Mouse (Mus musculus) CH12.LX (cell line): ENCODE measurements at regions not wholly inside any gene's neighbourhood (a gene's known extent, or its start where the extent isn't known, plus 50 kb on each side); places are given as distances from the start of the nearest gene placed in this dataset.

Experiments used
- DNase-seq: peaks from one replicate; pipeline ENCODE4 v3.0.0-alpha.2; 2013; ENCODE audit errors: extremely low read depth
- H3K27ac ChIP-seq: 2 replicates; pipeline ENCODE4 v1.5.1; 2012; ENCODE audit warnings: low read depth, mild to moderate bottlenecking, control low read depth, moderate library complexity; ENCODE audit not compliant: insufficient read depth
- H3K27me3 ChIP-seq: replicated peaks from 2 replicates; pipeline ENCODE3; 2012; ENCODE audit warnings: inconsistent platforms
- H3K36me3 ChIP-seq, 2 experiments: replicated peaks in 1 of 2; 2 replicates each; pipeline versions ENCODE3 to v1.6.1; 2012; ENCODE audit warnings: inconsistent platforms in 1 of 2, low read length in 1 of 2, mild to moderate bottlenecking in 1 of 2, mixed read lengths in 1 of 2, moderate library complexity in 1 of 2; ENCODE audit not compliant: control insufficient read depth in 1 of 2, insufficient read depth in 1 of 2
- H3K4me1 ChIP-seq, 2 experiments: 2 replicates each; pipeline ENCODE4 v1.6.1; 2012; ENCODE audit warnings: inconsistent platforms in 1 of 2, moderate library complexity in 1 of 2; ENCODE audit not compliant: insufficient read depth in 2 of 2, control insufficient read depth in 1 of 2
- H3K4me2 ChIP-seq: 2 replicates; pipeline ENCODE4 v1.6.1; 2012; ENCODE audit warnings: low read depth, mild to moderate bottlenecking, control low read depth; ENCODE audit not compliant: poor library complexity, insufficient read depth, severe bottlenecking
- H3K4me3 ChIP-seq, 3 experiments: fragments of 150-350 bp in 1 of 3; sonication (generic) in 1 of 3; replicated peaks in 1 of 3; 2 replicates each; pipeline versions ENCODE3 to v1.5.1; 2011 to 2012; ENCODE audit warnings: low read depth in 2 of 3, low read length in 2 of 3, mild to moderate bottlenecking in 2 of 3, moderate library complexity in 2 of 3, control low read depth in 1 of 3, improper control_type of control experiment in 1 of 3, inconsistent platforms in 1 of 3, mixed read lengths in 1 of 3; ENCODE audit not compliant: poor library complexity in 1 of 3
- H3K79me2 ChIP-seq: replicated peaks from 2 replicates; pipeline ENCODE4 v1.6.1; 2012; ENCODE audit warnings: mild to moderate bottlenecking, moderate library complexity; ENCODE audit not compliant: control insufficient read depth, poor library complexity, insufficient read depth, severe bottlenecking; ENCODE audit errors: extremely low read depth
- H3K9ac ChIP-seq: 2 replicates; pipeline ENCODE4 v1.6.1; 2012; ENCODE audit warnings: low read depth, mild to moderate bottlenecking, control low read depth, moderate library complexity; ENCODE audit not compliant: insufficient read depth
- H3K9me3 ChIP-seq: replicated peaks from 2 replicates; pipeline ENCODE3; 2012; ENCODE audit warnings: low read length, inconsistent platforms, mixed read lengths
- ELF1 ChIP-seq: IDR thresholded peaks from 2 replicates; pipeline ENCODE4 v1.6.1; 2014; ENCODE audit warnings: low read depth, mild to moderate bottlenecking, inconsistent platforms, low read length, improper control_type of control experiment
- EP300 ChIP-seq: IDR thresholded peaks from 2 replicates; pipeline ENCODE4 v1.6.1; 2011; ENCODE audit warnings: low read length, improper control_type of control experiment
- ETS1 ChIP-seq: conservative IDR thresholded peaks from 2 replicates; pipeline ENCODE4 v1.6.1; 2012; ENCODE audit warnings: low read depth, mild to moderate bottlenecking, inconsistent platforms, low read length, improper control_type of control experiment, moderate library complexity
- GABPA ChIP-seq: IDR thresholded peaks from 2 replicates; pipeline ENCODE4 v1.6.1; 2012; ENCODE audit warnings: low read depth, low read length, improper control_type of control experiment, inconsistent platforms; ENCODE audit not compliant: insufficient replicate concordance
- HCFC1 ChIP-seq: IDR thresholded peaks from 2 replicates; pipeline ENCODE4 v1.6.1; 2012; ENCODE audit warnings: low read depth, mild to moderate bottlenecking, inconsistent platforms, low read length, improper control_type of control experiment
- IRF4 ChIP-seq: IDR thresholded peaks from 2 replicates; pipeline ENCODE4 v1.6.1; 2014; ENCODE audit warnings: low read depth, mild to moderate bottlenecking, inconsistent platforms, low read length, improper control_type of control experiment
- JUN ChIP-seq: IDR thresholded peaks from 2 replicates; pipeline ENCODE4 v1.6.1; 2011; ENCODE audit warnings: low read depth, mild to moderate bottlenecking, low read length, improper control_type of control experiment, moderate library complexity; ENCODE audit not compliant: insufficient read depth
- JUND ChIP-seq: conservative IDR thresholded peaks from 2 replicates; pipeline ENCODE4 v1.6.1; 2011; ENCODE audit warnings: low read depth, low read length, improper control_type of control experiment
- MAFK ChIP-seq: IDR thresholded peaks from 2 replicates; pipeline ENCODE4 v1.6.1; 2011; ENCODE audit warnings: low read length, improper control_type of control experiment; ENCODE audit not compliant: insufficient replicate concordance
- MAZ ChIP-seq: IDR thresholded peaks from 2 replicates; pipeline ENCODE4 v1.6.1; 2012; ENCODE audit warnings: low read depth, mild to moderate bottlenecking, inconsistent platforms, low read length, improper control_type of control experiment, moderate library complexity
- MEF2A ChIP-seq: IDR thresholded peaks from 2 replicates; pipeline ENCODE4 v1.6.1; 2014; ENCODE audit warnings: low read depth, mild to moderate bottlenecking, inconsistent platforms, low read length, improper control_type of control experiment, borderline replicate concordance
- MXI1 ChIP-seq: IDR thresholded peaks from 2 replicates; pipeline ENCODE4 v1.6.1; 2011; ENCODE audit warnings: mild to moderate bottlenecking, low read depth, low read length, improper control_type of control experiment
- MYC ChIP-seq: IDR thresholded peaks from 2 replicates; pipeline ENCODE4 v1.6.1; 2011; ENCODE audit warnings: low read depth, mild to moderate bottlenecking, improper control_type of control experiment, low read length
- NRF1 ChIP-seq: IDR thresholded peaks from 2 replicates; pipeline ENCODE4 v1.6.1; 2014; ENCODE audit warnings: low read depth, mild to moderate bottlenecking, inconsistent platforms, low read length, improper control_type of control experiment, moderate library complexity
- POLR2AphosphoS2 ChIP-seq: IDR thresholded peaks from 2 replicates; pipeline ENCODE4 v1.6.1; 2011; ENCODE audit warnings: low read depth, low read length, improper control_type of control experiment
- RAD21 ChIP-seq: IDR thresholded peaks from 2 replicates; pipeline ENCODE4 v1.6.1; 2011; ENCODE audit warnings: low read depth, mild to moderate bottlenecking, low read length, improper control_type of control experiment, moderate library complexity
- RCOR1 ChIP-seq: conservative IDR thresholded peaks from 2 replicates; pipeline ENCODE4 v1.6.1; 2012; ENCODE audit warnings: low read depth, mild to moderate bottlenecking, inconsistent platforms, low read length, improper control_type of control experiment
- SIN3A ChIP-seq: IDR thresholded peaks from 2 replicates; pipeline ENCODE4 v1.6.1; 2012; ENCODE audit warnings: low read length, improper control_type of control experiment, inconsistent platforms
- TBP ChIP-seq: conservative IDR thresholded peaks from 2 replicates; pipeline ENCODE4 v1.6.1; 2011; ENCODE audit warnings: low read depth, low read length, improper control_type of control experiment
- TCF12 ChIP-seq: IDR thresholded peaks from 2 replicates; pipeline ENCODE4 v1.6.1; 2014; ENCODE audit warnings: low read depth, mild to moderate bottlenecking, inconsistent platforms, low read length, improper control_type of control experiment
- UBTF ChIP-seq: IDR thresholded peaks from 2 replicates; pipeline ENCODE4 v1.6.1; 2012; ENCODE audit warnings: low read depth, mild to moderate bottlenecking, inconsistent platforms, low read length, improper control_type of control experiment, moderate library complexity
- ZC3H11A ChIP-seq: IDR thresholded peaks from 2 replicates; pipeline ENCODE4 v1.6.1; 2012; ENCODE audit warnings: low read depth, mild to moderate bottlenecking, inconsistent platforms, low read length, improper control_type of control experiment
- ZKSCAN1 ChIP-seq: IDR thresholded peaks from 2 replicates; pipeline ENCODE4 v1.6.1; 2012; ENCODE audit warnings: low read depth, inconsistent platforms, low read length, improper control_type of control experiment, borderline replicate concordance
- ZMIZ1 ChIP-seq: IDR thresholded peaks from 2 replicates; pipeline ENCODE4 v1.6.1; 2012; ENCODE audit warnings: low read depth, mild to moderate bottlenecking, inconsistent platforms, low read length, improper control_type of control experiment
- dilution Hi-C: fragments of 300-500 bp; cut with MboI; formaldehyde crosslinking; loops from 2 replicates; pipeline ENCODE4 v1.14.3; 2020; ENCODE audit warnings: low sequenced_read_pairs; ENCODE audit not compliant: extremely low pct_unique_long_range_greater_than_20kb, extremely low pct_ligation_motif_present
- in situ Hi-C: fragments of 300-500 bp; cut with MboI; formaldehyde crosslinking; loops from 3 replicates; pipeline ENCODE4 v1.14.3; 2019; ENCODE audit warnings: low sequenced_read_pairs, low pct_ligation_motif_present, low pct_unique_long_range_greater_than_20kb, mixed read lengths

DNA sequence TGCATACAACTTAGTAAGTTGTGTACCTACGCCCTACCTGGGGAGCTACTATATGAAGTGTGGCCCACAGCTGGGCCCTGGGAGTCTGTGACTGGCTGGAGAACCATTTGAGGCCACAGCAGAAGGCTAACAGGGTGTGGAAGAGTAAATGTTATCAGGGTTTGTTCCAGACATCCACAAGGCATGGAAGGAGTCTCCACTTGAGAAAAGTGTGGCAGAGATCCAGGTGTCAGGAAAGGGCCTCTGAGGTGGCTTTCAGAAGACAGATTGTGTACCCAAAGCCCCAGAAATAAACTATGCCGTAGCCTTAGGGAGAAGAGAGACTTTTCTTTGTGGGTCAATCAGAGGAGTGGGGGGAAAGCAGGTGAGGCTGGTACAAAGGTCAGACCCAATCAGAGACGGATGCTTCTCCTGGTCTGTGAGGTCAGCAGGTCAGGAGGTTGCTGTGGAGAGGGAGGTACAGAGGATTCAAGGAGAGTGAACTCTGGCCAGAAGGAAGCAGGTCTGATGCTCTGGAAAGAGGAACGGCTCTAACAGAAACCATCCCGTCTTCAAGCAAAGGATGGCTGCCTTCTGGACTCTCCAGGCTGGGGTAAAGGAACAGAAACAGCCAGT lies 93.9 kb upstream of the Ercc6l2 start:
- Histone ChIP-seq H3K27me3 (no peaks in the 10 kb centered on the region), H3K4me1 (peaks cover 6 to 41% of the 10 kb centered on the region in 2 experiments; a peak in 3 of 4 replicates), H3K79me2 (no peaks in the 10 kb centered on the region), H3K4me2 (no peak overlapping the region), H3K4me3 (no peak overlapping the region), H3K9me3 (no peaks in the 10 kb centered on the region), H3K36me3 (no peaks in the 10 kb centered on the region), H3K9ac (no peak overlapping the region), H3K27ac (no peak overlapping the region)
- dilution Hi-C loops (no loop called here), in situ Hi-C loops (loop anchor here (25.0 kb wide), 1 partner anchor 316 kb away; no protein-coding TSS in a partner anchor)
- DNase-seq: no peak
- no peak for TF ChIP-seq RCOR1
- no peak for TF ChIP-seq POLR2AphosphoS2
- TF ChIP-seq ETS1: no peak
- no peak for TF ChIP-seq TCF12
- no peak for TF ChIP-seq EP300
- no peak for TF ChIP-seq MEF2A
- TF ChIP-seq ELF1: no peak
- no peak for TF ChIP-seq GABPA
- TF ChIP-seq MXI1: no peak
- TF ChIP-seq SIN3A: no peak
- TF ChIP-seq ZKSCAN1: no peak
- TF ChIP-seq ZMIZ1: no peak
- TF ChIP-seq RAD21: no peak
- TF ChIP-seq NRF1: no peak

DNA sequence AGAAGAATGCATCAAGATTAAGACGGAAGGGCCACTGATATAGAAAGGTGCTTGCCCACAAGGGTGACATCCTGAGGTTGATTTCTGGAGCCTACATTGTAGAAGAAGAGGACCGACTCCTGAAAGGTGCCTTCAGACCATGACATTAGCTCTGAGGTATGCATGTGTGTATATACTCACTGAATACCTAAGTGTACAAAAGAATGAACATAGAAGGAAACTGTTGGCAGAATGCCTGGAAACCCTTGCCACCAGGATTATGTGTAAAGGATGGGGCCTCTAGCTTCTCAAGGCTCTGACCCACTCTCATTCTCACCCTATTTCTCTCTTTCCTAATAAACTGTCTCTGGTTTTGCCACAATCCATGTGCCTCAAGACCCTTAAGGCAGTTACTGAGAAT lies 90.7 kb upstream of the Ercc6l2 start:
- no peaks in the 10 kb centered on the region for H3K9me3 ChIP-seq
- H3K36me3 ChIP-seq: no peaks in the 10 kb centered on the region
- H3K27me3 ChIP-seq: no peaks in the 10 kb centered on the region
- no peak overlapping the region for H3K4me3 ChIP-seq
- in situ Hi-C loops: loop anchor here (25.0 kb wide), 1 partner anchor 313 kb away; no protein-coding TSS in a partner anchor
- no peak overlapping the region for H3K4me2 ChIP-seq
- TF ChIP-seq TCF12: no peak
- TF ChIP-seq TBP: no peak
- TF ChIP-seq RAD21: no peak
- TF ChIP-seq MEF2A: no peak
- TF ChIP-seq MAZ: no peak
- no peak for TF ChIP-seq JUN
- TF ChIP-seq IRF4: no peak
- no peak for TF ChIP-seq ETS1
- no peak for TF ChIP-seq JUND
- no peak for TF ChIP-seq HCFC1
- TF ChIP-seq MAFK: no peak
- no peak for TF ChIP-seq SIN3A
- TF ChIP-seq ZC3H11A: no peak
- TF ChIP-seq ELF1: no peak
- TF ChIP-seq UBTF: no peak
- TF ChIP-seq EP300: no peak
- no peak for TF ChIP-seq MYC
- H3K4me1 ChIP-seq: peaks cover 3 to 23% of the 10 kb centered on the region in 2 experiments; a peak in 3 of 4 replicates
- H3K9ac ChIP-seq: no peak overlapping the region
- H3K79me2 ChIP-seq: no peaks in the 10 kb centered on the region
- H3K27ac ChIP-seq: no peak overlapping the region
- dilution Hi-C loops: no loop called here
- DNase-seq: no peak
